Mouse (Mus musculus) thymus, postnatal 4 days (tissue): Measurements from ENCODE around the gene Rhox8.
"Not testable (repeated sequence)": the region's sequence is repeated elsewhere in the genome, so short reads cannot be mapped to it uniquely, and the experiment has no call there.

ENCODE experiments used
- DNase-seq: peaks from one replicate; pipeline ENCODE4 v3.0.0; 2021

The Rhox8 gene

GRCm38 (mm10) chrX:37878844-37879243, at the start of gene Rhox8:
Rhox8 (minus strand) TSS chrX:37878944.
- DNase-seq: no peak

- DNase-seq: no peak
Measured at GRCm38 (mm10) chrX:37916311-37916710, 37.6 kb upstream of the Rhox8 start.

GRCm38 (mm10) chrX:37908581-37908980, 29.8 kb upstream of the Rhox8 start:
- no peak for DNase-seq

- no peak for DNase-seq
Measured at GRCm38 (mm10) chrX:37903727-37904126, 25.0 kb upstream of the Rhox8 start.

GRCm38 (mm10) chrX:37901670-37902069, 22.9 kb upstream of the Rhox8 start, which contains the start of gene Rhox9:
Rhox9 (minus strand) TSS chrX:37901770.
- DNase-seq: not testable (repeated sequence)

GRCm38 (mm10) chrX:37897132-37897531, 18.4 kb upstream of the Rhox8 start, which contains the start of gene Rhox7b:
Rhox7b (minus strand) TSS chrX:37897232.
- not testable (repeated sequence) for DNase-seq

GRCm38 (mm10) chrX:37871641-37872040, 7.1 kb downstream of the Rhox8 start:
- DNase-seq: no peak

- DNase-seq: not testable (repeated sequence)
Measured at GRCm38 (mm10) chrX:37831386-37831785, 47.4 kb downstream of the Rhox8 start, which contains the start of gene Rhox7a. Rhox7a (plus strand) TSS chrX:37831686.

- DNase-seq: not testable (repeated sequence)
Measured at GRCm38 (mm10) chrX:37826610-37827009, 52.1 kb downstream of the Rhox8 start, which contains the start of gene Rhox6. Rhox6 (plus strand) TSS chrX:37826910.
